Mouse (Mus musculus) stomach, postnatal 0 days (tissue): ENCODE measurements at regions not wholly inside any gene's neighbourhood (a gene's known extent, or its start where the extent isn't known, plus 50 kb on each side); places are given as distances from the start of the nearest gene placed in this dataset.

ENCODE experiments used
- CTCF ChIP-seq: IDR thresholded peaks from 2 replicates; pipeline ENCODE4 v1.5.1; 2016; ENCODE audit warnings: antibody characterized with exemption, low read depth, mild to moderate bottlenecking, moderate library complexity
- EP300 ChIP-seq: optimal IDR thresholded peaks from 2 replicates; pipeline ENCODE3; 2016; ENCODE audit warnings: antibody characterized with exemption

GRCm38 (mm10) chr14:100423790-100424189 is 139.3 kb upstream of the Klf12 start:
- TF ChIP-seq CTCF (no peak), EP300 (no peak)
